Mouse (Mus musculus) hematopoietic stem cell, adult 5-6 weeks (primary cell): ENCODE results near the gene Retsat. TPM values are rescaled to one million over a fixed set of nuclear protein-coding genes. Genes with fewer than 3 reads are reported as not detected.

Source experiments
- ATAC-seq, 2 experiments: fragments of 125-278 bp in 1 of 2; replicated peaks in 1 of 2; 2 replicates each; pipeline ENCODE4 v1.8.0; 2016 to 2017; ENCODE audit warnings: inconsistent platforms in 2 of 2, mild to moderate bottlenecking in 2 of 2, moderate number of reproducible peaks in 2 of 2, low read depth in 1 of 2, moderate TSS enrichment in 1 of 2; ENCODE audit not compliant: low FRiP score in 2 of 2, poor library complexity in 2 of 2, severe bottlenecking in 2 of 2, insufficient read depth in 1 of 2, low TSS enrichment in 1 of 2
- total RNA-seq: library from RNA; stranded (forward); fragments of 172-1452, 232-1000 nt; gene quantifications from 2 replicates; pipeline ENCODE4 v1.2.3, GENCODE M21; 2017

Gene Retsat
- total RNA-seq, result 12.4 and 17.1 TPM in 2 replicates

DNA sequence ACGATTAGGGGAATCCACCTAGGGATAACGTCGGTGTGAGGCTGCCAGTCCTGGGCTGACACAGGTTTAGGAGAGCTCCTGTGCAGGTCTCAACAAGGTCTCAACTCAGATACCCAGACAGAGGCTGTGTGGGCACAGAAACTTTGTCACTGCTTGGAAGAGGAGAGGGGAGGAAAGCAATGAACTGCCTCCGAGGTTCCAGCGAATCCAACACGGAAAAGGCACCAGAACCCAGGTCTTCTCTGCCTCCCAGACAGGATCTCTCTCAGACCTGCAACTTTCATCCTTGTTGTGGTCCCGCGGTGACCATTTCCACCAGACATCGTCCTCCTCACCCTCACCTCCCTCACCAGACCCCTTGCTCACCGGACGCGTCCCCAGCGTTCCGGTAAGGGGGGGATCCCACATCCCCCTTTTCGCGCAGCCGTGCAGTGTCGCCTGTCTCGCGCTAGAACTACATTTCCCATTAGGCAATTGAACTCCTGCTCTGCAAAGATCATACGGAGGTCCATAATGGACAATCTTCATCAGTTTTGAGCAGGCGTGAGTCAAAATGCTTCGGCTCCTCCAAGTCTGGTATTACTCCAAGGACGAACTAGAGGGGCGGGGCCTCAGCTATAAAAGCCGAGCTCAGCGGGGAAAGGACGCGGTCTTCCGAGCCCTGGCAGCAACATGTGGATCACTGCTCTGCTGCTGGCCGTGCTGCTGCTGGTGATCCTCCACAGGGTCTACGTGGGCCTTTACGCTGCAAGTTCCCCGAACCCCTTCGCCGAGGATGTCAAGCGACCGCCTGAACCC lies at the start of gene Retsat, which contains the start of gene Elmod3:
Gene Retsat, plus strand, starts transcription at position 520 of the 798 bp plus-strand sequence.
Gene Elmod3, minus strand, starts transcription at position 458 of the 798 bp plus-strand sequence.
- ATAC-seq, result peak; percentile 80 to 85

DNA sequence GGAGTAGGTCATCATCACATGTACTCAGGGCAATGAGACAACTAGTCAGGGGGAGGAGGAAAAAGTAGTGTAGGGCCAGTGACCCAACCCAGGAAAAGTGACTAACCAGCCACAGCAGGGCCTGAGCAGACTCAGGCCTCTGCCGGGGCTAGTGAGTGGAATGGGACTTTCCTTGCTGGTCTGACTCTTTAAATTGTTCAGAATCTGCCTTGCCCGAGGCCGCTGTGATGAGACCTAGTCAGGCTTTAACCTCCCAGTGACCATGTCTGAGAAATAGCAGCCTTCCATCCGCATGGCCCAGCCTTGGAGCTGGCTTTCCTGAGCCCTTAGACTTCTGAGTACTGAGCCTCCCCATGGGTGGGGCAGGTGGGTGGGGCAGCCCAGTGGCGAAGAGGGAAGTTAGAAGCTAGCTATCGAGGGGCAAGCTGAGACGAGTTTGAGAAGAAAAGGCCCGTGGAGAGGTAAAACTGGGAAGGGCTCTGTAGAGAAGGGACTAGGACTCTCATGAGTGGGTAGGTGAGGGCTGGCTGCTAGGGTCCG lies 49.2 kb upstream of the Retsat start:
- peak; percentile 23 to 30; a peak in 3 of 4 replicates for ATAC-seq

DNA sequence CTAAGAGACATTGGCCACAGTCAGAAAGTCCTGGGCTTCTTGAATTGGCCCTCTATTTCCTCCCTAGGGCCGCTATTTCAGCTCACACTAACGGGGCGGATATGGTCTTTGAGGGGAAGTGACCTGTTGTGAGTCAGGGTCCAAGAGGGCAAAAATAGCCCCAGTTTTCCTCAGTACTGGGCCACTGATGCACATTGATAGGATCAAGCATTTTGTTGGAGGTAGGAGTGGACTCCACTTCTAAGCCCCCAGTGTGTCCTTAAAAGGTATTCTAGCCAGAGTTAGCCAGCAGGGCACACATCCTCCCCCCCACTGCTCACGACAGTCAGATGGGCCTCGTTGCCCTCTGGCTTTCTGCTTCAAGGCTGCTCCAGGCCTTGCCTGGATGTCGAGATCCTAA lies 48.2 kb upstream of the Retsat start:
- no peak for ATAC-seq

DNA sequence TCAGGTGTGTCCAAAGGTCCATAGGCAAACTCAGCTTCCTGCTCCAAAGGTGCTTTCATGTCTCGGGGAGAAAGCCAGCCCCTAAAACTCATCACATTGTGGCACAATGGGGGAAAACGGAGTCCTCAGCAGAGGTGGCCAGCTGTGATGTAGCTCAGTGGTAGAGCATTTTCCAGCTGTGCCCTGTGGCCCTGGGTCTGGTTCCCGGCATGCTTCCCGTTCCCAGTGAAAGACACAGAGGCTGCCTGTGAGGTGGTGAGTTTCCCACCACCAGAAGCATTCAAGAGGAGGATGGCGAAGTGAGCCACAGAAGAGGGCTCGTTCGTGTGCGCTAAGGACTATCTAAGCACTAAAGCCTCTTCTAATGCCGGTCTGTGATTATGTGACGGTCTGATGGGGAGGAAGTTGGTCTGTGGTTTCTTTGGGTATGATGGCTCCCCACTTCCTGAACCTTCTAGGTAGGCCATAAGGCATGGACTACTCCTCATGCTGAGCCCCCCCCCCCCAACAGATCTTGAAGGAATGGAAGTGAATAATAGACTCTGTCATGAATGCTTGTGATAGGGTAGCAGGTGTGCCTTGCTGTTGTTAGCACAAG lies 47.7 kb upstream of the Retsat start:
- ATAC-seq, result peak in 1 of 2 experiments; percentile 28; a peak in 1 of 4 replicates

DNA sequence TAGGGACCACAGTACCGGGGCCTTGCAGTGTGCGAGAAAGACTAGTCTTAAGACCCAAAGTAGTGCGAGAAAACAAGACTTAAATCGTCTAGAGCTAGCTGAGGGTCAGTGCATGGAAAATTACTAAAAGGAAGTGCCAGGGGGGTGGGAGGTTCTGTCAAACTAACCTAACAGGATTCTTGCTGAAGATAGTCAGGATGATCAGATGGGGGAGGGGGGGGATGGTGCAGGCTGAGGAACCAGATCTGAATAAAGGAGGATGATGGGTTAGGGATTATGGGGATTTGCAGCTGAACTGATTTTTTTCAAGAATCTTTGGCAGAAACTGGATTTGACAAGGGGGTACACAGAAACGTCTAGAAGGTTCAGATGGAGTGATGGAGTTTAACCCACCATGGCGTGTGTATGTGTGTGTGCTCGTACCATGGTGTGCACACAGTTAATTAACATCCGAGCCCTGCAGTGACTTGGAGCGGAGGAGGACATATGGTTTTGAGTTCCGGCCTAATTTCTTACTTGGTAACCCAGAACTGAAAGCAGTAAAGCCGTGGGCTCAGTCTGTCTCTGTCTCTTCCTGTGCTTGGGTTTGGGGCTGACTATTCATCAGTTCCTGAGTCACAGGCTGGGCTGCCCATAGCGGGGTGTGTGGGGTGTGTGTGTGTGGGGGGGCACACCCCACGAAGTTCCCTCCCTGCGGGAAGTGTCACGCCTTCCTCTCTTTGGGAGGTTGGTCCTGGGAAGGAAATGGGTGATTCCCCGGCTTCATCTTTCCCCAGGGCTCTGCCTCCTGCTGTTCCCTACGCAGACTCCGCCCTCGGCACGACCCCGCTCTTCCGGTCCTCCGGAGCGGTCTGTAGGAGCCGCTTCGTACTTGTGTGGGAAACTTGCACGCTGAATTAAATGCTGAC lies 45.9 kb upstream of the Retsat start:
- peak; percentile 83 to 85 for ATAC-seq

DNA sequence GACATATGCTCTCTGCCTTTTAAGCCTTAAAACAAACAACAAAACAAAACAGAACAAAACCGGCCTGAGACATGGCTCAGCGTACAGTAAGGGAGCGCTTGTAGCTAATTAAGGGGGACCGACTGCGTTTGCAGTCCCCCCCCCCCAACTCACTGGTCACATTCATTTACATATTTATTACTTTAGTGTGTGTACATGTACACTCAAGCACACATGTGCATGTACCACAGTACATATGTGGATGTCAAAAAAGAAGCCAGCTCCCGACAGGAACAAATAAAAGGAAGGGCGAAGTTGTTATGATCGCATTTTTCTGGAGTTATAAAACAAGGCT lies 45.2 kb upstream of the Retsat start:
- no peak for ATAC-seq

DNA sequence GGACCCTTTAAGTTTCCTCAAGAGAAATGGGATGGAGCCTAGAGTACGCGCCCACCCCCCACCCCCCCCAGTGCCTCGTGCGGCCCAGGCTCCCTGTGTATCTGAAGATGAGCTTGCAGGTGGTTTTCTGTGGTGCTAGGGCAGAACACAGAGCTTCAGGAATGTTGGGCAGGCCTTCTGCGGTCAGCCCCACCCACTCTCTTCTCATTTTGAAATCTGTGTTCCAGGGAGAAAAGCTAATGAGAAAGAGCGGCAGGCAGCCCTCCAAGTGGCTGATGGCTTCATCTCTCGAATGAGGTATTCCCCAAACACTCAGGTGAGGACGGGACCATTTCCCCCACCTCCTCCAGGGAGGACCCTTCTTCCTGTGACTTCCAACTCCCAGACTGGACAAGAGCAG lies 37.5 kb upstream of the Retsat start:
- ATAC-seq, result no peak

DNA sequence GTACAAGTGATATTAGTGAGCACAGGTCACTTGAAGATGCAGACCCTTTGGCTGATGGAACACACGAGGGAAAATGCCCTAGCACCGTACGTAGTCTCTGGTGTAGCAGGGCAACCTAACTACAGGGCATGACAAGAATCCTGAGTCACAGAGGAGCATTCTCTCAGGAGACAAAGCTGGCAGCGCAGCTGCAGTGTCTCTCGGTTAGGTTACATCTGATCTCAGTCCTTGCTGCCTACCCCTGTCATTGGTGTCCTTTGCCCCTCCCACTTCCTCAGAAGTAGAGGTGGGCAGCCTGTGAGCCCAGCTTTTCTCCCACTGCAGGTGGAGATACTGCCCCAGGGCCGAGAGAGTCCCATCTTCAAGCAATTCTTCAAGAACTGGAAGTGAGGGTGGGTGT lies 35.8 kb upstream of the Retsat start:
- ATAC-seq, result no peak

DNA sequence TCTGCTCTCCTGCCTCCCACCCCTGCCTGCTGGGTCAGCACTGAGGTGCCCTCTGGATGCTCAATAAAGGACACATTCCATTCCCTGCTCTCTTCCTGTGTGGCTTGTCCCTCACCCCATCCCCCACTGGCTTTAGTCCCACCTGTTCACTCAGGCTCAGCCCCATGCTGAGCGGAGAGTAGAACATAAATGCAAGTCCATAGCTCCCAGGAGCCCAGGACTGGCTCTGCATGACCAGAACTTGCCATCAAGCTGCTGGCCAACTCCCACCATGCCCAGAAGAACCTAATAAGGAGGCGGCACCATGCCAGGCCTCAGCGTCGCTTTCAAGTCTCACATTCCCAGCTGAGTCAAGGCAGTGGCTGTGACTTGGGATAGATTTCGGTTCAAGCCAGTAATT lies 35.4 kb upstream of the Retsat start:
- no peak for ATAC-seq

DNA sequence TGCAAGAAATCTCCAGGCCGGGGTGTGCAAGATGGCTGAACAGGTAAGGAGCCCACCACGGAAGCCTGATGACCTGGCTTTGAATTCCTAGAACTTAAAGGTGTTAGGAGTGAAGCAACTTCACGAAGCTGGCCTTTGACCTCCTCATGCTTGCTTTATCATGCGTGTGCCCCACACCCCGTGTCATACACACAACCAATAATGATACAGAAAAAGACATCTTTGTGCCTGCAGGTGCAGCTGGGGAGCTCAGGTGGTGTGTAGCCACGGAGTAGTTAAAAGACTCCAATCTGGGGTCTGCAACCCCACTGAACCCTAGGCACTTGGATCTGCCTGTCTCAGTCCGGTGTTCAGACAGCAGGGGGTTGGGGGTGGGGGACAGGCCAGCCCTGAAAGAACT lies 32.8 kb upstream of the Retsat start:
- ATAC-seq, result no peak

DNA sequence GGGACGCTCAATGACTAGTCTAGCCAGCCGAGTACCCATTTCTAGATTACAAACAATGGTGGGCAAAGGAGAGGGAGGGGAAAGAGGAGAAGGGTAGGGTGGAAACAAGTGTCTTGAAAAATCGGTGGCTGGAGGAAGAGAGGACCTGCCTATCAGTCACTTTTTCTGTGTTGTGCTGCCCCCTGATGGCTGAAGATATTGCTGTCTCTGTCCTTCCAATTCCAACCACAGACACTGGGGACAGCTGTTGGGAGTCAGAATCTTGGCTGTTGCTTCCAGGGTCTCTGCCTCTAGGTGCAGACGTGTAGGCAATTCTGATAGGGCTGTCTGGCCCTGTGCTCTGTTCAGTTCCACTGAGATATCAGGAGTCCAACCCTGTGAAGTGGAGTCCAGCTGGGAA lies 32.2 kb upstream of the Retsat start:
- ATAC-seq, result peak; percentile 84 to 86

DNA sequence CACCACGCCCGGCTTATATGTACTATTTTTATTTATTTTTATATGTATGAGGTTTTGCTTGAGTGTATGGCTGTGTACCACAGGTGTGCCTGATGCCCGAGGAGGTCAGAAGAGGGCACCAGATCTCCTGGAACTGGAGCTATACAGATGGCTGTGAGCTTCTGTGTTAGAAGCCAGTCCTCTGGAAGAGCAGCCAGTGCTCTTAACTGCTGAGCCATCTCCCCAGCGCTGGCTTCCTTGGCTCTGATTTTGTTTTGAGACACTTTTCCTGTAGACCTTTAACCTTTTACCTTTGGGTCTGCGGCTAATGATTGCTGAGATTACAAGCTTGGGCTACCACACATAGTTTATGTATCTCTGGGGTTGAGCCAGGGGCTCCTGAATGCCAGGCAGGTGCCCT lies 30.8 kb upstream of the Retsat start:
- no peak for ATAC-seq

DNA sequence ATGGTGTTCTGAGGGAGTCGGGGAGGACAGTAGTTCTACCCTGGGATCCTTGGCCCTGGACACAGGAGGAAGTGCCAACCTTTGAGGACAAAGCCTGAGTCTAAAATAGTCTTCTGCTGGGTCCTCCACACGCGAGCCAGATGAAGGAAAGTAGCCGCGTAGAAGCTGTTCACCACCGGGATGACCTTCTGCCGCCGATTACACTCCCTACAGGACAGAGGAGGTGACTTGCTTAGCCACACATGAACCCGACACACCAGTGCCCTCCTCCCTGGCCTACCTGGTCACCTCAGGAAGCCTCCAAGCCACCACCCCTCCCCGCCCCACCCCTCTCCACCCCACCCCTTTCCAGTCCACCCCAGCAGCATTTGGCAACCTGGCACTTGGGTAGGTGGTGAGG lies 29.5 kb upstream of the Retsat start:
- no peak for ATAC-seq

DNA sequence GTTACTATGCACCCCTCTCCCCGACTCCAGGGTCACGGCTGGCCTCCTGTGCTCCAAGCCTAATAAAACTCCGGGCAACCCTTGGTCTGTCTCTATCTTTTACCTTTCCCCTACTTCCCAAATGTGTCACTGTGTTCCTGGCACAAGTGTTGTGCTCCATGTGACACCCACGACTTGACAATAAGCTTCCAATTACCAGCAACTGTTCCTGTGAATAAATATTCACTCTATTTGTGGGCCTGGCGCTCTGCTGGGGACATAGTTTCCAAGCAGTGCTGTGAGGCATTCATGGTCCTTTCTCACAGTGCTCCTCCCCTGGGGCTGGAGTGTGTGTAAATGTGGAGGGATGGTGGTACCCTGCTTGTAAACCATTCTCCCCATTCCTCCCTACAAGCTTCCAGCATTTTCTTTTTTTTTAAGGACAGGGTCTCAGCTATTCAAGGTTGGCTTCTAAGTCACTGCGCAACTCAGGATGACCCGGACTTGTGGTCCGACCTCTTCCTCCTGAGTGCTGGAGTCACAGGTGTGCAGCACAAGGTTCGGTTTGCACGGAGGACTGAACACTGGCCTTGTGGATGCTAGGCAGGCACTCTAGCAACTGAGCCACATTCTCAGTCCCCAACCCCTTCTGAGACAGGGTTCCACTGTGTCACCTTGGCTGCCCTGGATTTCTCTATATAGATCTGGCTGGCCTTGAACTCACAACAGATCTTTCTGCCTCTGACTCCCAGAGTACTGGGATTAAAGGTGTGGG lies 27.5 kb upstream of the Retsat start:
- ATAC-seq, result no peak

DNA sequence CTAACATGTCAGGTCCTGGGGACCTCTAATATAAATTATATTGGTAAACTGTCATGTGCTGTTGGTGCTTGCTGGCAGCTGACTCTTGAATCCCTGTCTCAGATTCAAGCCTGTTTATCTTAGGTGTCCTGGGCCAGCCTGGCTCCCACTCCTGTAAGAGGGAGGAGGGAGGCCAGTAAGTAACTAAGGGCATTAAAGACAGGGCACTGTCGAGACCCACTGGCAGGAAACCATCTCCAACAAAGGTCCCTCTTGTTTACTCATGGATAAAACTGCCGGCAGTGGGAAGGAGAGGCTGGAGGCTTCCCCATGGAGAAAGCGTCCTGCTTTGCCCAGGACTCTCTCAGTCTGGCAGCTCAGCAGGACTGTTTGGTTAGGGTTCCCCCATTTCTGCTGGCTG lies 26.4 kb upstream of the Retsat start:
- no peak for ATAC-seq

DNA sequence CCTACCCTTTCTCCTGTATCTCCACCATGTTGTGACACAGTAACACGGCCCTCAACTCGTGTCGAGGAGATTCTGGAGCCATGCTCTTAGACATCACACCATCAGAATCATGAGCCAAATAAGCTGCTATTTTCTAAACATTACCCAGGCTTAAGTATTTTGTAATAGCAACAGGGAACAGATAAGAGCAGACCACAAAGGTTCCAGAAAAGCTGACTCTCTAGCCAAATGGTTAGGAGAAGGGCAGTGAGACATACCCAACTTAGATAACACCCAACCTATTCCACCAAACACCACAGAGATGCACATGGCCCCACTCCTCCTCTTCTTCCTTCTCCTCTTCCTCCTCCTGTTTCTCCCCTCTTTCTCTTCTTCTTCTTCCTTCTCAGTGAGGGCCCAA lies 22.2 kb upstream of the Retsat start:
- ATAC-seq, result no peak
